Mouse (Mus musculus): ENCODE measurements around the gene Mettl7a1.

DNA sequence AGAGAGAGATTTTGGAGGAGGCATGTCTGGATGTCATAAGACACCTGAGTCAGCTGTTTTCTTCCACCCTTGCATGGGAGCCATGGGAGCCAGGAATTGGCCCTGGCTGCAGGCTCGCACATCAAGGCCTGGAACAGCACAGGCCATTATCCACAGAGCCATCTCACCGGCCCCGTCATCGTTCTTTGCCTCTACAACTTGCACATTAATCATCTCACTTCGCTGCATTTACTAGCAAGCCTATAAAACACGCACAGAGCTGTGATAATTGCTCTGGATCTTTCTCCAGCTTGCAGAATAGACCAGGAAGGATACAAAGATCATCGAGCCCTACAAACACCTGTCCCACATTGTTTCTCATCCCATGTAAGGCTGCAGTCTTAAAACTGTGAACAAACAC is 26.8 kb downstream of the Mettl7a1 start:
- no peak for TF ChIP-seq ZMIZ1 (IDR thresholded peaks at IDR 0.05; ENCODE audit: low read depth, low read length)
- no peak for TF ChIP-seq MAFK (IDR thresholded peaks at IDR 0.05; ENCODE audit: borderline replicate concordance, low read depth, low read length)
- no peak for TF ChIP-seq TBP (IDR thresholded peaks at IDR 0.05; ENCODE audit: low read depth, low read length)
- no peak for TF ChIP-seq POLR2A (IDR thresholded peaks at IDR 0.05; ENCODE audit: control insufficient read depth in 1 of 2, insufficient read depth in 1 of 2, low read depth in 1 of 2, low read length in 2 of 2, poor library complexity in 1 of 2)
- no peak for TF ChIP-seq CHD2 (IDR thresholded peaks at IDR 0.05; ENCODE audit: low read length)
- no peak for TF ChIP-seq RAD21 (IDR thresholded peaks at IDR 0.05; ENCODE audit: low read depth, low read length)
- TF ChIP-seq EP300 (IDR thresholded peaks at IDR 0.05; ENCODE audit: low read depth in 1 of 2, low read length in 2 of 2) = no peak
- no peak for TF ChIP-seq CTCF (IDR thresholded peaks at IDR 0.05 in 2 of 3, conservative IDR thresholded peaks at IDR 0.05 in 1 of 3; ENCODE audit: control insufficient read depth in 1 of 3, insufficient read depth in 1 of 3, low read depth in 2 of 3, low read length in 3 of 3, poor library complexity in 1 of 3, severe bottlenecking in 1 of 3)
- TF ChIP-seq NRF1 (IDR thresholded peaks at IDR 0.05; ENCODE audit: insufficient read depth, low read depth, low read length, poor library complexity, severe bottlenecking) = no peak
- no peak for TF ChIP-seq USF2 (IDR thresholded peaks at IDR 0.05; ENCODE audit: borderline replicate concordance in 1 of 2, insufficient read depth in 1 of 2, low read depth in 1 of 2, low read length in 2 of 2)
- TF ChIP-seq HCFC1 (IDR thresholded peaks at IDR 0.05; ENCODE audit: low read depth, low read length) = no peak
- TF ChIP-seq MYB (IDR thresholded peaks at IDR 0.05; ENCODE audit: low read depth, low read length) = no peak

All from MEL (cell line).